Mouse (Mus musculus): ENCODE results near the gene Ciao1. TPM values are rescaled to one million over a fixed set of nuclear protein-coding genes. Genes with fewer than 3 reads are reported as not detected.

The Ciao1 gene
- polyA plus RNA-seq, 1 experiment: 107 TPM

DNA sequence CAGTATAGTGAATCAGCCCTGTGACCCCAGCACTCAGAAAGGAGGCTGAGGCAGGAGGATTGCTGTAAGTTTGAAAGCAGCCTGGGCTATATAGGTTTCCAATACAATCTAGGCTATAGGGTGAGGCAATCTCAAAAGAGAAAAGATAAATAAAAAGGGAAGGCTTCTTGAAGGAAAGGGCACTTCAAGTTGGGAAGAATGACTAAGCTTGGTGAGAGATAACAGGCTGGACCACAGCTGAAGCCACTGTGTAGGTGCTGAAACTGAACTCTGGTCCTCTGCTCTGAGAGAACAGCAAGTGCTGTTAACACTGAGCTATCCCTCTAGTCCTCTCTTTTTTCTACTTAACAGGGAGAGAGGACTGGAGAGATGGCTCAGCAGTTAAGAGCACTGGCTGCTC, 14.9 kb upstream of the Ciao1 start:
- no peak for TF ChIP-seq CTCF (IDR thresholded peaks at IDR 0.05; ENCODE audit: borderline replicate concordance, control insufficient read depth, extremely low read depth, insufficient read depth, low read length, poor library complexity)
- no peak for TF ChIP-seq POLR2A (IDR thresholded peaks at IDR 0.05; ENCODE audit: control insufficient read depth, extremely low read depth, insufficient read depth, low read length, poor library complexity)
- Histone ChIP-seq H3K36me3 (ENCODE audit: control insufficient read depth, insufficient read depth, low read length) (peaks cover 22% of the 10 kb centered on the region), H3K27me3 (ENCODE audit: control insufficient read depth, insufficient read depth, low read length) (no peaks in the 10 kb centered on the region), H3K4me1 (replicated peaks; ENCODE audit: control insufficient read depth, insufficient read depth, low read length) (no peaks in the 10 kb centered on the region), H3K4me3 (ENCODE audit: control insufficient read depth, insufficient read depth, low read length) (no peak overlapping the region), H3K27ac (ENCODE audit: control insufficient read depth, insufficient read depth, low read length) (no peak overlapping the region)
- DNase-seq: no peak

DNA sequence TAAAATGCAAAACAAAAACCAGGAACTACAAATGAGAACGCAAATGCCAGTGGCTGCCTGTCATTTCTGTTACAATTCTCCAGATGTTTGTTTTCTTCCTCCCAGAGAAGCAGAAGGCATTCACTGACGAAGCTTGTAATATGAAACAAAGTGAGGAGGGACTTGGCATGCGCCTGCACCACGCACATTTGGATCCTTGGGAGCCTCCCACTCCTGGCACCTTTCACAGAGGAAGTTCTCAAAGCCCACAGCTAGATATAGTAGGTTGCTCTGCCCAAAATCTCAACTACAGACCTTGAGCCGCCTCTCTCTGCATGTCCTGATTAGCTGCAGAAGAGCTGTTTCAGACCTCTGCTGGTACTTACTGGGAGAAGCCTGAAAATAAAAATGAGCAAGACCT, 11.7 kb upstream of the Ciao1 start:
- 93% methylated on average over 5 of the region's 5 CpGs for WGBS
- Histone ChIP-seq H3K27ac (ENCODE audit: control insufficient read depth, insufficient read depth, low read length) (no peak overlapping the region), H3K4me1 (replicated peaks; ENCODE audit: control insufficient read depth, insufficient read depth, low read length) (no peaks in the 10 kb centered on the region), H3K27me3 (ENCODE audit: control insufficient read depth, insufficient read depth, low read length) (no peaks in the 10 kb centered on the region), H3K36me3 (ENCODE audit: control insufficient read depth, insufficient read depth, low read length) (peaks cover 39% of the 10 kb centered on the region), H3K4me3 (ENCODE audit: control insufficient read depth, insufficient read depth, low read length) (no peak overlapping the region)
- DNase-seq: no peak
- TF ChIP-seq POLR2A (IDR thresholded peaks at IDR 0.05; ENCODE audit: control insufficient read depth, extremely low read depth, insufficient read depth, low read length, poor library complexity): no peak

DNA sequence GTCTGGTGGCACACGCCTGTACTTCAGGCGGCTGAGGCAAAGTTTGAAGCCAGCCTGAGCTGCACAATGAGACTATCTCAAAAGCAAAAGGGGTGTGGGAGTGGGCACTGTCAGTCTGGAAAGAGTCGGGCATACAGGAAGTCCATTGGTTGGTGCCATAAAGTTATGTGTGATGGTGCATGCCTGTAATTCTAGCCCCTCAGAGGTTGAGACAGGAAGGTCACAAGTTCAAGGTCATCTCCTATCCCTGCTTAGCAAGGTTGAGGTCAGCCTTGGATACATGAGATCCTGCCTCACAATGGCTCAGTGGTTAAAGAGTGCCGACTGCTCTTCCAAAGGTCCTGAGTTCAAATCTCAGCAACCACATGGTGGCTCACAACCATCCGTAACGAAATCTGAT, 7.7 kb upstream of the Ciao1 start:
- peaks cover 4% of the 10 kb centered on the region for H3K4me1 ChIP-seq (replicated peaks; ENCODE audit: control insufficient read depth, insufficient read depth, low read length)
- no peak overlapping the region for H3K27ac ChIP-seq (ENCODE audit: control insufficient read depth, insufficient read depth, low read length)
- H3K27me3 ChIP-seq (ENCODE audit: control insufficient read depth, insufficient read depth, low read length): no peaks in the 10 kb centered on the region
- TF ChIP-seq POLR2A (IDR thresholded peaks at IDR 0.05; ENCODE audit: control insufficient read depth, extremely low read depth, insufficient read depth, low read length, poor library complexity): no peak
- no peak for TF ChIP-seq CTCF (IDR thresholded peaks at IDR 0.05; ENCODE audit: borderline replicate concordance, control insufficient read depth, extremely low read depth, insufficient read depth, low read length, poor library complexity)
- H3K36me3 ChIP-seq (ENCODE audit: control insufficient read depth, insufficient read depth, low read length): peaks cover 39% of the 10 kb centered on the region
- WGBS: 94% methylated on average over 6 of the region's 6 CpGs
- no peak overlapping the region for H3K4me3 ChIP-seq (ENCODE audit: control insufficient read depth, insufficient read depth, low read length)
- DNase-seq: no peak

DNA sequence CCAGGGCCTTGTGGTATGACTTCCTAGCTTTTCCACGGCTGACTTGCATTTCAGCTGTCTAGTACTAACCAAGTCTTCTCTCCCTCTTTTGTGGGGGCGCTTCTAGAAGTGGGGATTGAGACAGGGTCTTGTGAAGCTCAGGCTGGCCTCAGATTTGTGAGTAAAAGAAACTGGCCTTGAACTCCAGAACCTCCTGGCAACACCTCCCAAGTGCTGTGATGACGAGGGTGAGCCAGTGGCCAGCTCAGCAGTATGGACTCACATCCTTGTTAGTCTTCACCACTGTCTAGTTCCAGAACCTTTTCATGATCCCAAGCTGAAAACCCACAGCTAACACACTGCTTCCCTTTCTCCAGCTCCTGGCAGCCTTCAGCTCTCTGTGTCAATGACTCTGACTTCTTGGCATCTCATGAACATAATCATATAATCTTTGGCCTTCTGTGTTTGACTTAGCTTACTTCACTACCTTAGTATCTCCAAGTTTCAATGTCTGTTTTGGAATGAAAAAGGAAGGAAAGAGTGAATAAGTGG, 7.1 kb upstream of the Ciao1 start:
- no peak for DNase-seq
- TF ChIP-seq POLR2A (IDR thresholded peaks at IDR 0.05; ENCODE audit: control insufficient read depth, extremely low read depth, insufficient read depth, low read length, poor library complexity) (no peak), CTCF (IDR thresholded peaks at IDR 0.05; ENCODE audit: borderline replicate concordance, control insufficient read depth, extremely low read depth, insufficient read depth, low read length, poor library complexity) (no peak)
- H3K36me3 ChIP-seq (ENCODE audit: control insufficient read depth, insufficient read depth, low read length): peaks cover 39% of the 10 kb centered on the region
- H3K27ac ChIP-seq (ENCODE audit: control insufficient read depth, insufficient read depth, low read length): no peak overlapping the region
- H3K4me1 ChIP-seq (replicated peaks; ENCODE audit: control insufficient read depth, insufficient read depth, low read length): peaks cover 4% of the 10 kb centered on the region
- no peaks in the 10 kb centered on the region for H3K27me3 ChIP-seq (ENCODE audit: control insufficient read depth, insufficient read depth, low read length)
- WGBS: 94% methylated on average over 3 of the region's 3 CpGs
- no peak overlapping the region for H3K4me3 ChIP-seq (ENCODE audit: control insufficient read depth, insufficient read depth, low read length)

DNA sequence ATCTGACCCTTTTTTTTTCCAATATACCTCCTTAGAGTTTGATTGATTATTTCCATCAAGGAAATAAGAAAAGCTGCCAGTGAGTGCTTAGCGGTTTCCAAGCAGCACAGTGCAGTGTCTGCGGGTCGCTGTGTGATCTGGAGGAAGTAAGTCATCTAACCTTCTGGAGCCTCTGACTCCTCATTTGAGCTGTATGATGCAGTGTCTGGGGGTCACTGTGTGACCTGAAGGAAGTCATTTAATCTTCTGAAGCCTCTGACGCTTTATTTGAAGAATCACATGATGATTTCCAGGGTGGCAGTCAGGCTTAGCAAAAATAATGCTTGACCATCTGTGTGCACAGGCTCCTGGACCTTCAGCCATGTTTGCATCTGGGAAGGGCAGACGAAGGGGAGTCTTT, 5.2 kb upstream of the Ciao1 start:
- WGBS: 91% methylated on average over 5 of the region's 5 CpGs
- TF ChIP-seq POLR2A (IDR thresholded peaks at IDR 0.05; ENCODE audit: control insufficient read depth, extremely low read depth, insufficient read depth, low read length, poor library complexity) (no peak), CTCF (IDR thresholded peaks at IDR 0.05; ENCODE audit: borderline replicate concordance, control insufficient read depth, extremely low read depth, insufficient read depth, low read length, poor library complexity) (no peak)
- no peak for DNase-seq
- peaks cover 4% of the 10 kb centered on the region for H3K4me1 ChIP-seq (replicated peaks; ENCODE audit: control insufficient read depth, insufficient read depth, low read length)
- H3K27me3 ChIP-seq (ENCODE audit: control insufficient read depth, insufficient read depth, low read length): no peaks in the 10 kb centered on the region
- peaks cover 21% of the 10 kb centered on the region for H3K36me3 ChIP-seq (ENCODE audit: control insufficient read depth, insufficient read depth, low read length)
- no peak overlapping the region for H3K27ac ChIP-seq (ENCODE audit: control insufficient read depth, insufficient read depth, low read length)
- H3K4me3 ChIP-seq (ENCODE audit: control insufficient read depth, insufficient read depth, low read length): no peak overlapping the region

DNA sequence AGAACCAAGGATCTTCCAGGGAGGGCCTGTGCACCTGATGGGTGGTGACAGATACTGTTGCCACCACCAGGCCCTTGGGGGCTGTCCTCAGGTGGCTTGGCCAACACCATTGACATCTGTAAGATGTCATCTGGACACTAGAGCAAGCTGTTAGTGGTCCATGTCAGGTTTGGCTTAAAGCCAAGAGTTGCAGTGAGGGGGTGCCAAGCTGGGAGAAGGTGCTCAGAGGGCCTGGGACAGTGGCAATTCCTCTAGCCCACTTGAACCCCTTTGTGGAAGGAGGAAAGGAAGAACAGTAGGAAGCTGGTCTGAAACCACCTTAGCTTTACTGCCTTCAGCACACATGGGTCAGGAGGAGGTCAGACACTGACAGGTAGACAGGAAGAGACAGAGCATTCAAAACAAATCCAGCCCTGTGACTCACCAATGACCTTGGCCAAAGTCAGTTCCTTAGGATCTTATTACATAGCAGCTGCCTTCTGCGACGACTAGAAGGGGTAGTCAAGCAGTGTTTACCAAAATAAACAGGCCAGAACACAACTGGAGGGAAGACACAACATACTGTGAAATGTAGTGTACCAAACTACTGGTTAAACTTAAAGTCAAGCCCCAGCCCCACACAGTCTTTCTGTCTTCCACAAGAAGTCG, 4.4 kb upstream of the Ciao1 start:
- TF ChIP-seq CTCF (IDR thresholded peaks at IDR 0.05; ENCODE audit: borderline replicate concordance, control insufficient read depth, extremely low read depth, insufficient read depth, low read length, poor library complexity): no peak
- TF ChIP-seq POLR2A (IDR thresholded peaks at IDR 0.05; ENCODE audit: control insufficient read depth, extremely low read depth, insufficient read depth, low read length, poor library complexity): no peak
- 93% methylated on average over 3 of the region's 3 CpGs for WGBS
- H3K4me1 ChIP-seq (replicated peaks; ENCODE audit: control insufficient read depth, insufficient read depth, low read length): peaks cover 5% of the 10 kb centered on the region
- H3K27ac ChIP-seq (ENCODE audit: control insufficient read depth, insufficient read depth, low read length): no peak overlapping the region
- H3K4me3 ChIP-seq (ENCODE audit: control insufficient read depth, insufficient read depth, low read length): no peak overlapping the region
- no peak for DNase-seq
- peaks cover 13% of the 10 kb centered on the region for H3K36me3 ChIP-seq (ENCODE audit: control insufficient read depth, insufficient read depth, low read length)
- H3K27me3 ChIP-seq (ENCODE audit: control insufficient read depth, insufficient read depth, low read length): no peaks in the 10 kb centered on the region

DNA sequence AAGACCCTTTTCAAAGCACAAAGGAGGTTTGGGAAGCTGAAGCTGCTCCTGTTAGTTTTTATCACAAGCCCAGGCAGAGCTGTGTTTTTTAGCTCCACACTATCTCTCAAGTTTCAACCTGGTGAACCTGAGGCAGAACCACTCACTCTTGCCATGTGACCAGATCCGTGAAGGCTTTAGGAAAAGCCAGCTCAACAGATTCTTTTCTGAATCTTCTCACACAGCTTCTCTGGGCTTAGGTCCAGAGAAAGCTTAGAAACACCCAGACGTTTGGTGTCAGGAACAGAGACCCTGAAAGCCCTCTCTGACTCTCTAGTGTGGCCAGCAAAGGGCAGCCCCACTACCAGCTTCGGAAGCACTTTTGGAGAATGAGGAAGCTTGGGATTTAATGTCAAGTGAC, 3.8 kb upstream of the Ciao1 start:
- Histone ChIP-seq H3K27me3 (ENCODE audit: control insufficient read depth, insufficient read depth, low read length) (no peaks in the 10 kb centered on the region), H3K4me3 (ENCODE audit: control insufficient read depth, insufficient read depth, low read length) (no peak overlapping the region), H3K4me1 (replicated peaks; ENCODE audit: control insufficient read depth, insufficient read depth, low read length) (peaks cover 8% of the 10 kb centered on the region), H3K36me3 (ENCODE audit: control insufficient read depth, insufficient read depth, low read length) (peaks cover 7% of the 10 kb centered on the region), H3K27ac (ENCODE audit: control insufficient read depth, insufficient read depth, low read length) (no peak overlapping the region)
- 96% methylated on average over 3 of the region's 3 CpGs for WGBS
- no peak for DNase-seq
- TF ChIP-seq CTCF (IDR thresholded peaks at IDR 0.05; ENCODE audit: borderline replicate concordance, control insufficient read depth, extremely low read depth, insufficient read depth, low read length, poor library complexity) (no peak), POLR2A (IDR thresholded peaks at IDR 0.05; ENCODE audit: control insufficient read depth, extremely low read depth, insufficient read depth, low read length, poor library complexity) (no peak)

Measured in thymus, adult 2 months (tissue).